Mouse (Mus musculus) midbrain, embryonic 16.5 days (tissue): ENCODE data around the gene Rap1gap2. TPM values are rescaled to one million over a fixed set of nuclear protein-coding genes. Genes with fewer than 3 reads are reported as not detected.

Experiments
- ATAC-seq: fragments of 200-750 bp; cut with Nextera tagmentation; 2 replicates; pipeline ENCODE4 v1.8.0; 2017; ENCODE audit warnings: moderate TSS enrichment
- H3K27ac ChIP-seq: fragments of 300-500 bp; sonication (generic); 2 replicates; pipeline ENCODE4 v1.5.1; 2014; ENCODE audit warnings: mild to moderate bottlenecking, low read length, mixed read lengths
- H3K27me3 ChIP-seq: fragments of 300-500 bp; sonication (generic); 2 replicates; pipeline ENCODE4 v1.6.1; 2014; ENCODE audit warnings: low read depth, low read length, mixed read lengths; ENCODE audit not compliant: control insufficient read depth, insufficient read depth
- H3K36me3 ChIP-seq: fragments of 300-500 bp; sonication (generic); 2 replicates; pipeline ENCODE4 v1.6.1; 2014; ENCODE audit warnings: mild to moderate bottlenecking, low read length, moderate library complexity, mixed read lengths; ENCODE audit not compliant: control insufficient read depth, insufficient read depth
- H3K4me1 ChIP-seq: fragments of 300-500 bp; sonication (generic); 2 replicates; pipeline ENCODE4 v1.6.1; 2014; ENCODE audit warnings: mild to moderate bottlenecking, low read length, mixed read lengths; ENCODE audit not compliant: control insufficient read depth, insufficient read depth
- H3K4me2 ChIP-seq: fragments of 300-500 bp; sonication (generic); 2 replicates; pipeline ENCODE4 v1.6.1; 2014; ENCODE audit warnings: mild to moderate bottlenecking, low read length, mixed read lengths
- H3K4me3 ChIP-seq: fragments of 300-500 bp; sonication (generic); 2 replicates; pipeline ENCODE4 v1.5.1; 2014; ENCODE audit warnings: low read depth, mild to moderate bottlenecking, low read length, moderate library complexity, mixed read lengths
- H3K9ac ChIP-seq: fragments of 300-500 bp; sonication (generic); 2 replicates; pipeline ENCODE4 v1.6.1; 2014; ENCODE audit warnings: low read depth, low read length, mixed read lengths
- H3K9me3 ChIP-seq: fragments of 300-500 bp; sonication (generic); replicated peaks from 2 replicates; pipeline ENCODE4 v1.6.1; 2014; ENCODE audit warnings: mild to moderate bottlenecking, low read length, mixed read lengths; ENCODE audit not compliant: control insufficient read depth, poor library complexity, severe bottlenecking
- WGBS: fragments of 180-500 bp; shearing (Covaris S2); extraction: QIAGEN DNeasy Blood & Tissue Kit; methylation state at CpG from one replicate; pipeline ENCODE4 v1.1.7; 2014; 5-methylcytosine and 5-hydroxymethylcytosine counted together
- polyA plus RNA-seq: library from polyadenylated mRNA; unstranded; fragments of >200 nt; fragmentation: Nextera tagmentation; extraction: Ambion mirVana; gene quantifications from 2 replicates; pipeline ENCODE4 v1.2.1, GENCODE M21; 2015

Rap1gap2 gene
- polyA plus RNA-seq, 1 experiment from 2014 or later: 17.1 TPM

DNA sequence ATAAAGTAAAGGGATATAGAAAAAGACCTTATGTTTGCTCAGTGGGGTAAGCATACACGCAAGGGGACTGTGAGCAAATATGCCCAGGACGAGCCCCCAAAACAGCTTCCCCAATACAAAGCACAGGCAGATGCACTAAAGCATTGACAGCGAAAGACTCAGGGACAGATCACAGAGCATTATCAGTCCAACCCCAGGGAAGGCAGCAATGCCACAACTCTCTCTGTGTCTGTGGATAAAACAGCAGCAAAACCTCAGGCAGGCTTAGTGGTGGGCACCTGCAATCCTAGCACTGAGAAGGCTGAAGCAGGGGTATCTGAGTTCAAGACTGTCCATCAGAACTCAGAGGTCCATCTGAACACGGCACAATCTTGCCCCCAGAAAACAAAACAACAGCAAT is 73.4 kb downstream of the Rap1gap2 start:
- H3K27ac ChIP-seq: no peak overlapping the region
- H3K4me1 ChIP-seq: no peaks in the 10 kb centered on the region; the same call in 1 of the 2 replicates
- 87% methylated on average over 4 of the region's 4 CpGs for whole genome bisulfite sequencing
- no peaks in the 10 kb centered on the region for H3K27me3 ChIP-seq
- H3K9me3 ChIP-seq: no peaks in the 10 kb centered on the region
- H3K9ac ChIP-seq: no peak overlapping the region
- ATAC-seq: no peak
- H3K4me2 ChIP-seq: no peak overlapping the region
- H3K36me3 ChIP-seq: no peaks in the 10 kb centered on the region
- H3K4me3 ChIP-seq: no peak overlapping the region

DNA sequence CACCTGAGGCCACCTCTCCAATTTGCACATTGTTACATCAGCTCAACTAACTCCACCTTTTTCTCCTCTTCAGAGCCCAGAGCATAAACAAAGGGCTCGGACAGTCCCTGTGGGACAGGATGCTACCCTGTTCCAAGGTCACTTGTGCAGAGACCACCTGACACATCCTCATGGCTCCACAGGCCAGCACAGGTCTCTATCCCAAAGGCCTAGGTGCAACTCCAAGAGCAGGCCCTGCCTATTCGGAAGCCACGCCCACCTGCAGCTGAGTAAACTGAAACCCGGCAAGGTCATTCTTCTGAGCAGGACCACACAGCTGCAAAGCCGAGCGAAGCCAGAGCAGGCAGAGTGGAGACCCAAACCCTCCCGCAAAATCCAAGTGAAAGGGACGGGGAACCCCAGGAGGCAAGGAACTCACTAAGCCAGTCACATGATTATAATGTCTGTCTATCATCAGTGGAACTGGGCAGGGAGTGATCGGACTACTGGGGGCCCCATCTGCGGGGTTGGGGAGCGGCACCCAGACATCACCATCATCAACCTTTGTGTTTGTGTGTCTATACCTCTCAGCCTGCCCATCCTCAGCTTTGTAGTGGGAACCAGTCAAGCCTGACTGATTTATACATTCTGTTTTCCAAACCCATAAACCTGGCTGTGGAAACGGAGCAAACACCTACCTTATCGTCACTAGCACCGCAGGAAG is 74.4 kb downstream of the Rap1gap2 start:
- H3K4me1 ChIP-seq: no peaks in the 10 kb centered on the region; the same call in 1 of the 2 replicates
- no peak for ATAC-seq
- no peak overlapping the region for H3K27ac ChIP-seq
- H3K9ac ChIP-seq: no peak overlapping the region
- H3K4me3 ChIP-seq: no peak overlapping the region
- no peaks in the 10 kb centered on the region for H3K27me3 ChIP-seq
- H3K4me2 ChIP-seq: no peak overlapping the region
- WGBS: 34% methylated on average over 14 of the region's 14 CpGs
- H3K9me3 ChIP-seq: no peaks in the 10 kb centered on the region
- no peaks in the 10 kb centered on the region for H3K36me3 ChIP-seq

DNA sequence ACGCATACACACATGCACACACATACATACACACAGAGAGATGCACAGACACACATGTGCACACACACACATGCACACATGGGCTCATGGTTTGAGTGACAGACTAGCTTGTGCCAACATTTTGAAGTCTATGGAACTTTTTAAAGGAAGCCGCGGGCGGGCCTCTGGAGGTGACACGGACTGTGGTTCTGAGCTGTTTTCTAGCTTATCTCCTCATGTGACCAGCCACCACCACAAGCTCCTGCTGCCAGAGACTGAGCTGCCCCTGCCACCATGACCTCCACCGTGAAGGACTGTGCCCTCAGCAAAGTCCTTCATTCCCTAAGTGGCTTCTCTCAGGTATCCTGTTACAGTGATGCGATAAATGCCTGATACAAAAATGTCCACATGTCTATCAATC is 76.3 kb downstream of the Rap1gap2 start:
- no peak for ATAC-seq
- no peaks in the 10 kb centered on the region for H3K27me3 ChIP-seq
- H3K4me3 ChIP-seq: no peak overlapping the region
- H3K4me2 ChIP-seq: no peak overlapping the region
- 92% methylated on average over 7 of the region's 7 CpGs for WGBS
- H3K9me3 ChIP-seq: no peaks in the 10 kb centered on the region
- no peaks in the 10 kb centered on the region for H3K36me3 ChIP-seq
- H3K27ac ChIP-seq: no peak overlapping the region
- no peaks in the 10 kb centered on the region; the same call in 1 of the 2 replicates for H3K4me1 ChIP-seq
- H3K9ac ChIP-seq: no peak overlapping the region

DNA sequence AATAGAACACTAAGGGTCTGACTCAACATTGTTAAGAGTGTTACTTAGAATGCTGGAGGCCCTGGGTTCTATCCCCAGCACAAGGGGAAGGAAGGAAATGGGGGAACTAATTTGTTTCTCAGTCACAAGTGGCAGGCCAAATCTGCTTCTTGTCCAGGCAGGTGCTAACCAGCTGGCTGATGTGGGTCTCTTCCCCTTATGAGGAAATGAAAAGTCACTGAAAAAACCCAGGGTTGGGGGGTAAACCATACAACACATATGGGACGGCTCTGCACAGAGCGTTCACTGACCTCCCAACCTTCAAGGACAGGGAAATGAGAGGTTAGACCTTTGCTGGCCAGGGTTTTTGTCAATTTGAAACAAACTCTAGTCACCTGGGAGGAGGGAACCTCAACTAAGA is 77.7 kb downstream of the Rap1gap2 start:
- no peaks in the 10 kb centered on the region for H3K36me3 ChIP-seq
- 90% methylated on average over 2 of the region's 2 CpGs for WGBS
- no peak overlapping the region for H3K4me3 ChIP-seq
- H3K4me1 ChIP-seq: no peaks in the 10 kb centered on the region; the same call in 1 of the 2 replicates
- no peak for ATAC-seq
- no peaks in the 10 kb centered on the region for H3K27me3 ChIP-seq
- no peak overlapping the region for H3K4me2 ChIP-seq
- H3K9ac ChIP-seq: no peak overlapping the region
- H3K9me3 ChIP-seq: no peaks in the 10 kb centered on the region
- no peak overlapping the region for H3K27ac ChIP-seq

DNA sequence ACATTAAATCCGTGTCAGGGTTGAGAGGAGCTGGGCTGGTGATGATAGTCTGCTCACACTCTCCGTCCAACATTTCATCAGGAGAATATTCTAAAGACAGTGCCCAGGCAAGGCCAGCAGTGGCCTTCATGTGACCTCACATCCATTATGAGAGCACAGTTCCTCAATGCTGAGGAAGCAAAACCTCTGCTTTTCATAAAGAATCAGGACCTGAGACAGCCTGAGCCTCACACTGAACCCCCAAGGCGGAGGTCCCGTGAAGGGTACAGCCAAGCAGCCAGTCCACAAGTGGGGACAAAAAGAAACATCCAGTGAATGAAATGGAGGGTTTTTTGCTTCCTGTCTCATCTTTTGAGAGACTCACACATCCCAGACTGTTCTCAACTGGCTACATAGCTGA is 78.3 kb downstream of the Rap1gap2 start:
- H3K4me3 ChIP-seq: no peak overlapping the region
- no peaks in the 10 kb centered on the region; the same call in 1 of the 2 replicates for H3K4me1 ChIP-seq
- WGBS: 72% methylated on average over 4 of the region's 4 CpGs
- H3K9me3 ChIP-seq: no peaks in the 10 kb centered on the region
- ATAC-seq: no peak
- H3K27ac ChIP-seq: no peak overlapping the region
- no peak overlapping the region for H3K9ac ChIP-seq
- no peaks in the 10 kb centered on the region for H3K36me3 ChIP-seq
- no peak overlapping the region for H3K4me2 ChIP-seq
- no peaks in the 10 kb centered on the region for H3K27me3 ChIP-seq

DNA sequence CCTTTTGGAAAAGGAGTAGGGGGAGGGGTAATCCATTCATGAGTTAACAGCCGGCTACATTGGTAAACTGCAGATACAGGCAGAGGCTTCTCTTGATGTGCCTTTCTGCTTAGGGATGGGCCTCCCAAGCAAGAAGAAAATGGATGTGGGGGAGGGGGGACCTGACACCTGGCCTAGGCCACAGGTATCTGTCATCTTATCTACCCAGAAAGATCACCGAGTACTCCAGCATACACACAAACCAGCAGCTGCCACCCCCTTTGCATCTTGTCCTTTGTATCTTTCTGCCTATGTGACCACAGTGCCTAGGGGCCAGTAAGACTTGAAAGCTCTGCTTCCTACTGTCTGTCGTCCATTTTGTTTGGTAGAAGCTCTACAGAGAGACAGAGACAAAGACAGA is 79.0 kb downstream of the Rap1gap2 start:
- Histone ChIP-seq H3K4me2 (no peak overlapping the region), H3K27me3 (no peaks in the 10 kb centered on the region), H3K4me1 (peaks cover 1% of the 10 kb centered on the region), H3K36me3 (no peaks in the 10 kb centered on the region), H3K4me3 (no peak overlapping the region), H3K27ac (no peak overlapping the region), H3K9me3 (no peaks in the 10 kb centered on the region), H3K9ac (no peak overlapping the region)
- no peak for ATAC-seq
- 7% methylated on average over 3 of the region's 3 CpGs for WGBS

DNA sequence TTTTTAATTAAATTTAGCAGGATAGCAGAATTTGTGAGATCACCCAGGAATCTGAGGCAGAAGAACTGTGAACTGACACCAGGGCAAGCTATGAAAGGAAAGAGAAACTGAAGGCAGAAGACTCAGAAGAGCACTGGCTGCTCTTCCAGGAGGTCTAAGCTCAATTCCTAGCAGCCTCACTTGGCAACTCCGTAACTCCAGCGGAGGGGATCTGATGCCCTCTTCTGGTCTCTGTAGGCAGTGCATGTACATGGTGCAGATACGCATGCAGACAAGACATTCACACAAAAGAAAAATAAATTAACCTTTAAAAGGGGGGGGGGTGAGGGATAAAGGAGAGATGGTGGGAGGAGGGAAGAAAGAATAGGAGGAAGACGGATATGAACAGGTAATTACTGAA is 80.9 kb downstream of the Rap1gap2 start:
- H3K4me3 ChIP-seq: no peak overlapping the region
- H3K4me1 ChIP-seq: peaks cover 3% of the 10 kb centered on the region; the same call in 1 of the 2 replicates
- H3K27me3 ChIP-seq: no peaks in the 10 kb centered on the region
- ATAC-seq: no peak
- no peaks in the 10 kb centered on the region for H3K9me3 ChIP-seq
- no peak overlapping the region for H3K9ac ChIP-seq
- H3K36me3 ChIP-seq: no peaks in the 10 kb centered on the region
- no peak overlapping the region for H3K27ac ChIP-seq
- H3K4me2 ChIP-seq: no peak overlapping the region
- WGBS: 66% methylated on average over 4 of the region's 4 CpGs

DNA sequence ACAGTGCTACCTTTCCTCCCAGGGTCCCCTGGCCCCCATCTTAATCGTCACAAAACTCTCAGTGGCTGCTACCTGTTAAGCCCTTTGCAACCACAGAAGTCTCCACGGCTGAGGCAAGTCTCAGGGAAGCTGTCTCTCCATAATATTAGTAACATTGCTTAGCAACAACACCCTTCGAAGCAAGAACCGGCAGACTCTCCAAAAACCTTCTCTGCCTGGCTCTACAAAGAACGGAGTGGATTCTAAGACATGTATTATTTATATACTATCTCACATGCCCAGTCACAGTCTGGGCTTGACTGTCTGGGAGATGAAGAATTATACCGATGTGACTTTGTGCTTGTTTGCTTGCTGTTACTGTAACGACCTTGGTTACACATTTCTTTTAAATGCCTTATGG is 83.2 kb downstream of the Rap1gap2 start:
- Histone ChIP-seq H3K4me3 (no peak overlapping the region), H3K9me3 (no peaks in the 10 kb centered on the region), H3K9ac (no peak overlapping the region), H3K27me3 (peaks cover 8% of the 10 kb centered on the region), H3K27ac (no peak overlapping the region), H3K4me1 (peaks cover 11% of the 10 kb centered on the region), H3K4me2 (no peak overlapping the region), H3K36me3 (no peaks in the 10 kb centered on the region)
- 56% methylated on average over 7 of the region's 7 CpGs for WGBS
- ATAC-seq: peak; percentile 36; the same call in 1 of the 2 replicates

DNA sequence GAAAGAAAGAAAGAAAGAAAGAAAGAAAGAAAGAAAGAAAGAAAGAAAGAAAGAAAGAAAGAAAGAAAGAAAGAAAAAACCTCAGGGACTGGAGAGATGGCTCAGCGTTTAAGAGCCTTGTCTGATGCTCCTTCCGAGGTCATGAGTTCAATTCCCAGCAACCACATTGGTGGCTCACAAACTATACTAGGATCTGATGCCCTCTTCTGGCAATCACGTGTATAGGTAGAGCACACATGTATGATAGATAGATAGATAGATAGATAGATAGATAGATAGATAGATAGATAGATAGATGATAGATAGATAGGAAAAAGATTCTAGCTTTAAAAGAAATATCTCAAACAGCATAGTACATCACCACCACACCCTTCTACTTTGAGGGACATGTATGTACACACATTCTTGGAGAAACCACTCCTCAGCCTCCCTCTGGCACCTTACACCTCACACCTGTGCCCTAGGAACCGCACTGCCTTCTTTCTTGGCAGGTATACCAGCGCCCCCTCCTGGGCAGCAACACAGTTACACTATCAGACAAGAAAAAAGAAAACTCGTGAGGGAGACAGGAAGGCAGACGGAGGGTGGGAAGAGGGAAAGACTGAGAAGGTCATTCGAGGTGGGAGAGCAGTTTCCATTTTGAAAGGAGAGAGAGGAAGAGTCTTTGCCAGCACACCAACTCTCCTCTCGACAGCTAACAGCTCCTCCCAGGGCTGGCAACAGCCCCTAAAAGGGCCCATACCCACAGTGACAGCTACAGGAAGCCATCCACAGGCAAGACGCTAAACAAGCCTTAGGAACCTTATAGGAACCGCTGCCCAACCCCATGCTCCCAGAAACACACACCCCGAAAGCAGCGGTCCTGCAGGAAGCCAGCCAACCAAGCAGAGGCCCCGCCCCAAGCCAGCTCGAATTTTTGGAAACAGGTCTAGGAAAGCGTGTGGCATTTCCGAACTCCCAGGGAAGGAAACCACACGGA is 84.2 kb downstream of the Rap1gap2 start:
- Histone ChIP-seq H3K4me2 (peak overlapping the region; percentile 1; the same call in 1 of the 2 replicates), H3K27me3 (peaks cover 8% of the 10 kb centered on the region), H3K4me1 (peaks cover 17% of the 10 kb centered on the region), H3K9me3 (no peaks in the 10 kb centered on the region), H3K27ac (no peak overlapping the region), H3K4me3 (no peak overlapping the region), H3K36me3 (no peaks in the 10 kb centered on the region), H3K9ac (no peak overlapping the region)
- 22% methylated on average over 18 of the region's 18 CpGs for WGBS
- no peak for ATAC-seq
